ENCODE assay signal across 23 mouse cellular contexts in genomic region chr19:5451766-5452165, GRCm38 (mm10). TPM values are rescaled to one million over a fixed set of nuclear protein-coding genes. Genes with fewer than 3 reads are reported as not detected.
"Had no signal": no experiment of that assay in that cellular context is flagged by ENCODE, and none has a peak within 500 bp of the region (broad histone marks: within the 10 kb centered on the region; RNA-seq: fewer than 3 reads in every experiment).

No protein-coding gene starts in this region.

- H3K4me3 ChIP-seq: left cerebral cortex, adult 2 months; megakaryocyte, embryonic 14.5 days; midbrain, embryonic 10.5 days; midbrain, embryonic 13.5 days; myocyte; neural tube, embryonic 13.5 days; stomach, embryonic 15.5 days had no signal

- ATAC-seq: liver, postnatal 0 days; lung, postnatal 0 days; midbrain, embryonic 13.5 days; midbrain, embryonic 16.5 days had no signal

- H3K9ac ChIP-seq: liver, embryonic 14.5 days; liver, postnatal 0 days; midbrain, embryonic 13.5 days; neural tube, embryonic 13.5 days; stomach, embryonic 15.5 days had no signal

- H3K36me3 ChIP-seq: stomach, embryonic 15.5 days had no signal

- H3K4me2 ChIP-seq: midbrain, embryonic 13.5 days; neural tube, embryonic 13.5 days; stomach, embryonic 15.5 days had no signal

- H3K27ac ChIP-seq: left cerebral cortex, adult 2 months; liver, embryonic 14.5 days; midbrain, embryonic 10.5 days; midbrain, embryonic 13.5 days; neural tube, embryonic 13.5 days; stomach, embryonic 15.5 days had no signal

- DNase-seq: kidney, adult 18-20 months; kidney, adult 9 months; kidney, postnatal 10 days; kidney, postnatal 36 days; layer of hippocampus, postnatal 36 days; liver, postnatal 0 days; lung, postnatal 36 days; retina, postnatal 1 day; right cerebral cortex, postnatal 25 days; spleen, adult 18-20 months; thymus, postnatal 36 days had no signal

- H3K9me3 ChIP-seq: megakaryocyte, embryonic 14.5 days; midbrain, embryonic 13.5 days; neural tube, embryonic 13.5 days; stomach, embryonic 15.5 days had no signal

RNA-seq across cellular contexts. Expression of gene Fosl1, which starts 4.4 kb away (rescaled TPM):
- polyA plus RNA-seq: limb, embryonic 11.5 days; liver, adult 2 months; liver, postnatal 0 days; lung, postnatal 0 days; midbrain, embryonic 10.5 days; midbrain, embryonic 13.5 days; midbrain, embryonic 16.5 days; stomach, embryonic 15.5 days had no signal
